Mouse (Mus musculus) layer of hippocampus, postnatal 10 days (tissue): ENCODE measurements around the gene Sema5b. TPM values are rescaled to one million over a fixed set of nuclear protein-coding genes. Genes with fewer than 3 reads are reported as not detected.
"Not testable (repeated sequence)": the region's sequence is repeated elsewhere in the genome, so short reads cannot be mapped to it uniquely, and the experiment has no call there.

ENCODE experiments used
- DNase-seq, 2 experiments: peaks; one replicate each; pipeline ENCODE4 v3.0.0; 2021; ENCODE audit warnings: low spot score in 2 of 2
- total RNA-seq, 2 experiments: library from RNA; stranded (reverse); gene quantifications; 2 replicates each; pipeline ENCODE4 v1.2.3; 2021

Gene Sema5b
- total RNA-seq, 2 experiments from 2014 or later, result 29.4 to 30.9 TPM

DNA sequence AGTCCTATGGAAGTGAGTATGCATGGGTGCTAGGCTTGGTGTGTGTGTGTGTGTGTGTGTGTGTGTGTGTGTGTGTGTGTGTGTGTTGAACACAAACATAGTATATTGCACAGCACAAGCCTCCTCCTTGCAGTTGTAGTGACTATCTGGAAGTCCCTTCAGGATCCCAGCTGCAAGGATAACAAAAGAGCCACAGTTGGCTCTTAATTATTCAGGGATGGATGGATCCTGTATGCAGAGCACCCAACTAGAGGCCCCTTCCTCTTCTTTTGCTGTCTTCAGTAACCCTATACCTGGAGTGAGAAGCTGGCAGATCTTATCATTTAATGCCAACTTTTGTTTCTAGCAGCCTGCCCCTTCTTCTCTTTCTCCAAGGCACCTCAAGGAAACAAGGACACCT lies 7.0 kb downstream of the Sema5b start:
- DNase-seq, result no peak

DNA sequence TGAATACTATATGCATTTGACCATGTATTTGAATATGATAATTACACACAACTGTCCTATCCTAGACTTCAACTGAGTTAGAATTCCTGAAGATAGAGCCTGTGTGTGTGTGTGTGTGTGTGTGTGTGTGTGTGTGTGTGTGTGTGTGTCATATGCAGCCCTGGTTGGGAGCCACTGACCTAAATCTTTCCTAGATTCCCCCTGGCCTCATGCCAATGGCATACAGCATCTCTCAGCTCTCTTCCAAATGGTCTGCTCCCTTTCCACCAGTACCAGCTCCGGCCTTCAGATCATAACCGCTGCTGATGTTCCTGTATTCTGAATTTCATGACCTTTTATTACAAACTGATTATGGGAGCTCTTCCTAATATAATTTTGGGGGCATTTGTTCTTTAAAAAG lies 8.4 kb downstream of the Sema5b start:
- no peak for DNase-seq

DNA sequence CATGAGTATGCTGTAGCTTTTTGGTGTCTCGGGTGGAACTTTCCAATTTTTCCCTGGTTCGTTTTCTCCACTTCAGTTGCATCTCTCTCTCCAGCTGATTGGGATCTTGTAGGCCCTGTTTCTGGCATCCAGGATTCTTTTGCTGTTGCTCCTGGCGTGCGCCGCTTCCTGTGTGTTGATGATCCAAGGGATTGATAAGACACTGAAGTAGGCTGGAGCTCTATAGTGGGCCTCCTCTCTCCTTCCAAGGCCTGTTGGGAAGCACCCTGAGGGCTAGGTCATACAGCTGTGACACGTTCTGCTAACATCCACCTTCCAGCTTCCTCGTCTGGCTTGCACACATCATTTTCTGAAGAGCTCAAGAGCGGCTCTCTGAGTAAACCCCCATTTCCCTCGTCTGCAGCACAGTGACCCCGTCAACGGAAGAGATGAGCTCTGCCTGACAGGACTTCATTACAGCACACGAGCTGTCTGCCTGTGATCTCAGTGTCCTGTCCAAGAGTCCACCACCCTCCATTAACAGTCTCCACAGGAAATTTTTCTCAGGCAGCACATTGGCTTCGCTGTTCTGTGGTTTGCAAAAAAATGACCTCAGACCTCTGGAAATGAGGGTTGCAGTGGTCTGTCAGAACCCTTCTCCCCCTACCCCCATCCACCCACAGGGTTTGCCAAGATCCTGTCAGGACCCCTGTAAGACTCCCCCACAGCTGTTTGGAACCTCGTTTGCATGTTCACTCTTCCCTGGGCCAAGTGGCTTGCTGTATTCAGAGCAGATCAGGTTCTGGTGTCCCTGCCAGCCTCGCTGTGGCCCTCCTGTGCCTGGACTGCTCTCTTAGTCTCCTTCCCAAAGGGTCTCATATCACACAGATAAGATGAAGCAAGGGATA lies 14.9 kb downstream of the Sema5b start:
- DNase-seq, result no peak

DNA sequence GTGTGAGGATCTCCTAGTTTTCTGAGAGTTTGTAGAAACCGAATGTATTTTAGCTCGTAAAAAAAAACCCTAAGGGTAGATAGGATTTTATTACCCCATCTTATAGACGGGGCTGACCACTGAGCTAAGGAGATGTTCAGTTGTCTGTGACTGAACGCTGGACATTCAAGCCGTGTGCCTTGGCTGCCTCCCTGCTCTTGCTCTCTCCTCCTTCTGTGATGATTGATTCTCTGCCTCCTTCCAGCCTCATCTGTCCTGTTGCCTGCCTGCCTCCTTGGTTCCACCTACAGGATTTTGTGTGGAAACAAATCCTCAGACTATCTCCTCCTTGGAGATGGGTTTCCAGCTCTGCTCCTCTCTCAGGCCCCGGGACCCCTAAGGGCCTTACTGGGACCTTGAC lies 16.1 kb downstream of the Sema5b start:
- no peak for DNase-seq

DNA sequence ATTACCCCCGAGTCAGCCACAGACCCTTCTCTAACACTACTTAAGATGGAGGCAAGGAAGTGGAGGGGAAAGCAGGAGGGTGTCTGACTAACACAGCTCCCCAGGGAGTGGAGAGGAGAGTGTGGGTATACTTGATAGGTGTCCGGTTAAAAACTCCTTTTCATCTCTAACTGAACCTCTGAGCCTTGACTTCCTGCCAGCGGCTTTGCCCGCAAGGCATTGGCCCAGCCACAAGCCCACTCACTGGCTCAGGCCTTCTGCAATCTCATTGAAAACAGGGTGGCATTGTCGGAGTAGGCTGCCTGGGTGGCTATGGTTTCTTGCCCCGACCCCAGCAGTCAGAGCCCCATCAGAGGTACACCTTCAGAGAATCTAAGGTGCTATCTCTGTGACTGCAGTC lies 20.6 kb downstream of the Sema5b start:
- DNase-seq, result no peak

DNA sequence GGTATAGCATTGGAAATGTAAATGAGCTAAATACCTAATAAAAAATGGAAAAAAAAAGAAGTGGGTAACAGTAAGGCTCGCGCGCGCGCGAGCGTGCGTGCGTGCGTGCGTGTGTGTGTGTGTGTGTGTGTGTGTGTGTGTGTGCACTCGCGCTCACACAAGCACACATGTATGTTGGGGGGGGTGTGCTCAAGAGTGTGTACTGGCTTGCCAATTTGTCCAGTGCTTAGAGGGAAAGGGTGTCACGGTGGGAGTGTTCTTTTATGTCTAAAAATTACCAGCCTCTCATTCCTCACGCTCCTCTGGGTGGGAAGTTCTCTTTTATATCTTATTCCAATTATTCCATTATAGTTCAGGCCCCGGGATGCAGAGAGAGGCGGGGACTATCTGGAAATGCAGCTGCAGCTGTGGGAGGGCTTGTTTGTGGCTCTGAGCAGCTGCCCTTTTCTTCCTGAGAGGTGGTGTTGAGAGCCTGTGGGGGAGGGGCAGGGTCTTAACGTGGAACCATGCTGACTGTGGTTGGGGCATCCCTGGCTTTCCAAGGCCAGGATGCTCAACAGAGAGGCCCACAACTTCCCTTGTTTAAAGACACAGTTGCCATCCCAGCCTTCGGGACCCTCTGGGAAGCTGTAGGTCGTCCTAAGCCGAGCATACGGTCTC lies 23.4 kb downstream of the Sema5b start:
- DNase-seq, result no peak

DNA sequence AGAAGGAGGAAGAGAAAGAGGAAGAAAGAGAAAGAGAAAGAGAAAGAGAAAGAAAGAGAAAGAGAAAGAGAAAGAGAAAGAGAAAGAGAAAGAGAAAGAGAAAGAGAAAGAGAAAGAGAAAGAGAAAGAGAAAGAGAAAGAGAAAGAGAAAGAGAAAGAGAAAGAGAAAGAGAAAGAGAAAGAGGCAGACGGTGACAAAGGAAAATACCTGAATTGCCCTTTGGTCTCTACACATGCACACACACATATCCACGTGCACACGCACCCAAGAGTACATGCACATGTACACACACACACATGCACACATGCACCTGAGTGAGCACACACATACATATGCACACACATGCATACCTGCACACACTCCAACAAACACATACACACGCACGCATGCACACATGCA lies 24.7 kb downstream of the Sema5b start:
- DNase-seq, result not testable (repeated sequence)

DNA sequence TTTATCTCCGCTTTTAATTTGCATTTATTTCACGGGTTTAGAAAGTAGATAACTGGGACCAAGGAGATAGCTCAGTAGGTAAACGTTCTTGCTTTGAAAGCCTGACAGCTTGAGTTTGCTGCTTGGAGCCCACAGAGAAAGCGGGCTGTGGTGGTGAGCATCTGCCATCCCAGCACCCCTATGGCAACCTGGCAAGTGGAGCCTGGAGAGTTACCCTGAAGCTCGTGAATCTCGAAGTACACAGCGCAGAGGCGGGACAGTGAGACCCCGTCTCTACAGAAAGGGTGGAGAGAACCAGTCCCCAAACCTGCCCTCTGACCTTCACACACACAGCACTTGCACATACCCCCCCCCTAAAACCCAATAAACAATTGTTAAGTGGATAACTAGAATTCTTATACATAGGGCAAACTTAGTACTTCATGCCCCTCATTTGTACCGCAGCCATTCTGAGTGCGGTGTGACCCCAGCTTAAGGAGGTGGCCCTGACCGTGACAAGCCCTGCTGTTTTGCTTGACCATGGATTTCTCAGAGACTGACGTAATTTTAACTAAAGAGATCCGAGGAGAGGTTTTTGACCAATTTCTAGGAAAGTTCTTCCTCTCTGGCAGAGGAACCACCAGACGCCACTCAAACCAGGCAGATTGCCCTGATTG lies 27.4 kb downstream of the Sema5b start:
- no peak for DNase-seq

DNA sequence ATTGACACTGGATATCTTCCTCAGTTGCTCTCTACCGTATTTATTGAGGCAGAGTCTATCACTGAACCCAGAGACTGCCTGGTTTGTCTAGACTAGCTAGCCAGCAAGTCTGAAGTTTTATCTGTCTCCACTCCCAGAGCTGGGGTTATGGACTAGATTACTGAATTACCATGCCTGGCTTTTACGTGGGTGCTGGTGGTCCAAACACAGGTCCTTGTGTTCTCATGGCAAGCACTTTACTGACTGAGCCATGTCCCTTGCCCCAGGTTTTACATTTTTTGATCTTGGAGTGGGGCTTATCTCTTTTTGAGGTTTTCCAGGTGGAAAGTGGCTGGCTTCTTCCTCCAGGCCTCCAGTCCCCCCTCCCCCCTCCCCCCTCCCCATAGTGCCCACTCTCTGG lies 28.4 kb downstream of the Sema5b start:
- DNase-seq, result no peak

DNA sequence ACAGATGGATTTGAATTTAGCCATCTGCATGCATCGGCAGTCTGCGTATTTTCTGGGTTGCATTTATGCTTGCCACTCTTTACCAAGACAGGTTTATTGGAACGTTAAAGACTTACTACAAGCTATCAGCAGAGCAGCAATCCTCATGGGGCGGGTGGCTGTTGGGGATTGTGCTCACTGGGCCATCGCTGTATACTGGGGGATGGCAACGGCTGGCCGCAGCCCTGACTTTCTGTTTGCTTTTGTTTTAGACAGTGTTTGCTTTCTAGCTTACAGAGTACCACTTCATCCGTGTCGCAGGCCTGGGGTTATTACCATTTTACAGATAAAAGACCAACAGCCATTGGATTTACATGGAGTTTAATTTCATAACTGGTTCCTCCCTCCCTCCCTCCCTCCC lies 28.8 kb downstream of the Sema5b start:
- no peak for DNase-seq

DNA sequence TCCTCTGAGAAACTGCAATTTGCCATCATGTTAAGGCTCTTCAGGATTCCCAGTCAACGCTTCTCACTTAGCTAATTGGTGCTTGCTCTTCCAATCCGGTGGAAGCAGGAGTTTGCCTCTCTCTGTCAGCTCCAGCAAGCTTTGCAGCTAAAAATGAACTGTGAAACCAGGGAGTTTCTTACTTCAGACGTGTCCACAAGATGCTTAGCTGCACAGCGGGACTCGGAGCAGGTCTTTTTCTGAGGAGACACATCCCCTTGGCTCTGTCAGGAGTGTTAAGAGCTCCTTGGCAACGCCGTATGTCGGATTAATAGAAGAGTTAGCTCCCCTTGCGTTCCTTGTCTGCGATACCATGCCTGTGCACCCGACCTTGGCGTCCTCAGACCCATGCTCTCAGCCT lies 29.7 kb downstream of the Sema5b start:
- DNase-seq, result no peak

DNA sequence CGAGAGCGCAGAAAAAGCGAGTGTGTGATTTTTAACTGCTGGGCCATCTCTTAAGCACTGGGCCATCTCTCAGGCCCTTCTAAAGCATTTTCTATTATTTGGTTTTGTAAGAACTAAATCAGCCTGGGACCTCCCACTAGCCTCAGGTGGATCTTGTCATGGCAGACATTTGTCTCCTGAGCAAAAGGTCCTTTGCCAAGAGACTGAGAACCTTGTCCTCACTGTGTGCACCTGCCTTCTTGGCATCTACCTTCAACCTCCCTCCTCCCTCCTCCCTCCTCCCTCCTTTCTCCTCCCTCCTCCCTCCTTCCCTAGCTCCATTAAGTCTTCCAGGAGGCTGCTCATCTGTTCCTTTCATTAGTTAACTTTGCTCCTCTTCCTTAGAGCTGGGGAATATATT lies 32.6 kb downstream of the Sema5b start:
- no peak for DNase-seq

DNA sequence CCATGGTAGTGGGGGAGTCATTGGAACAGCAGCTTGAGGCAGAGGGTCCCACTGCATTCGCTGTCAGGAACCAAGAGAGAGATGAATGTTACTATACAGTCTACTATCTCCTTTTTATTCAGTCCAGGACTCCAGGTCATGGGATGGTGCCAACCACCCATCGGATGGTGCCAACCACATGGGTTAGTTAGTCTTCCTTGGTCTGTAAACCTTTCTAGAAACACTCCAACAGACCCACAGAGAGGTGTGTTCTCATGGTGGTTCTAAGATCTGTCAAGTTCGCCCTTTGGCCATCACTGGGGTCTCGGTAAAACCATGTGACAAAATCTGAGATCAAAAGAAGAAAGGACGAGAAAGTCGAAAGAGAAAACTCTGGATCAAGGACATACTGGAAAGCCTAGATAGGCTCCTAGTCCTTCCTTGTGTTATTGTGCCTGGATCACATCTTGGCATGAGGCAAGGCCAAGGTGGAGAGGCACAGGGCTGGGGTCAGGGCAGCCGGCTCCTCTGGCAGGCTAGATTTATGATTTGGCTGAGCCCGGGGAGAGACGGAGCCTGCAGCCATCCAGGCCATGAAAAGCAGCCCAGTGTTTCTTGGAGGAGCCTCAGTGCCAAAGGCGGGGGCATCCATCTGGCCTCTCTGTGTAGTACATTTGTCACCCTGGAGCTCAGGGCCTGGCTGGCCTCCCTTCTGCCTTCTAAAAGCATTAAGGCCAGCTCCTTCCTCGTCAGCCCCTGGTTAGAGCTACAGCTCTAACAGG lies 36.4 kb downstream of the Sema5b start:
- DNase-seq, result peak; percentile 31 to 53

DNA sequence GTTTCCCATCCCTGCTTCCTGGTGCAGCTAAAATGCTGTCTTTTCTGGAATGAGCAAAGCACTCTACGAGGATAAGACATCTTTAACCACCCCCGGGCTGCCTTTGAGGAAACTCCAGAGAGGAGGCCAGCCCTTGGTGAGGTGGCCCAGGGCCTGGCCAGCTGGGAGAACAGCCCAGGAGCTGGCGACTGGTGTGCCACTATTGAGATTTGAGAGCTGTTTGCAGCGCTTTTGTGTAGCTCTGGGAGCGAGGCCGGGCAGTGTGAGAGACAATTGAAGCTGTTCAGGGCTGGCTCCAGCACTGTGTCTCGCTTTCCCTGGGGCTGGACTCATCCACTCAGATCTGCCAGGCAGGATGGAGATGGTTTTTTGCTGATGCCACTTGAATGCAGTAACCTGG lies 40.4 kb downstream of the Sema5b start:
- peak; percentile 59 to 72 for DNase-seq

DNA sequence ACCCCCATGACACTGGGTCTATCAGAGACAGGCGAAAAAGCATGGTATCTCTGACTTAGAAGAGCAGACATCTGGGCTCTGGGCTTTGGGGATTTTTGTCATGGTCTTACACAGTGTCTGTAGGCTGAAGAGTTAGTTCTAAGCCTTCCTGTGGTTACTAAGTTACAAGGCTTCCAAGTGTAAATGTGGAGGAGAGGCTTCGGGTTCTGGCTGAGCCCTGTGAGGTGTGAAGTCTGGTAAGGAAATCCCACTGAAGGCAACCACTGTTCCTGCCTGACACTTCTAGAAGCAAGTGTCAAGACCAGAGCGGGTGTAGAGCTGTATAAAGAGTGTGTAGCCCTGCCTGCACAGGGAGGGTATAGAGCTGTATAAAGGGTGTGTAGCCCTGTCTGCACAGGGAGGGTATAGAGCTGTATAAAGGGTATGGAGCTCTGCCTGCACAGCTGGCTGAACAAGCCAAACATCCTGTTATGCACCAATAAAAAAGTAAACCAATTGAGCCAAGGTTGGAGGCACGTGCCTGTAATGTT lies 42.7 kb downstream of the Sema5b start:
- DNase-seq, result no peak

DNA sequence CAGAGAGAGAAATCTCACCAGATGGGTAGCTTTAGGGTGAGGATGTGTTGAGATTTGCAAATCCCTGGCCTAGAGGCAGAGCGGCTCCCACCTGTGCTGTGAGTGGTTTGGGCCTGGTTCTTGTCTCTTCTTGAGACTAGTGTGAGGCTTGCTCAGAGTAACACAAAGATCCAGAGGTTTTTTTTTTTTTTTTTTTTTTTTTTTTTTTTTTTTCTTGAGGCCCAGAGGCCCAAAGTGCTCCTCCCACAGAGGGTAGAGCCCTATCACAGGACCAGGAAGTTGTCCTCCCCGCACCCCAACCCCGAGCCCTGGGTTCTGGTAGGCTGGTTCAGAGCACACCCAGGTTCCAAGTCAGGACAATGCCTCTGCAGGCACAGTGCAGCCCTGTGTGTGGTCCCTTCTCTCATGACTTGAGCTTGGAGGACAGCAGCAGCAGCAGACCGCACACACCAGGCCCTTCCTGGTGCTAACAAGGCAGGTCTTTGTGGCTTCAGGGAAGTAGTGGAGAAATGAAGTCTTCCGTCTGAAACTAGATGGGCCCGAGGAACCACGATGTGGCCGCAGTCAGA lies 44.3 kb downstream of the Sema5b start:
- no peak for DNase-seq

DNA sequence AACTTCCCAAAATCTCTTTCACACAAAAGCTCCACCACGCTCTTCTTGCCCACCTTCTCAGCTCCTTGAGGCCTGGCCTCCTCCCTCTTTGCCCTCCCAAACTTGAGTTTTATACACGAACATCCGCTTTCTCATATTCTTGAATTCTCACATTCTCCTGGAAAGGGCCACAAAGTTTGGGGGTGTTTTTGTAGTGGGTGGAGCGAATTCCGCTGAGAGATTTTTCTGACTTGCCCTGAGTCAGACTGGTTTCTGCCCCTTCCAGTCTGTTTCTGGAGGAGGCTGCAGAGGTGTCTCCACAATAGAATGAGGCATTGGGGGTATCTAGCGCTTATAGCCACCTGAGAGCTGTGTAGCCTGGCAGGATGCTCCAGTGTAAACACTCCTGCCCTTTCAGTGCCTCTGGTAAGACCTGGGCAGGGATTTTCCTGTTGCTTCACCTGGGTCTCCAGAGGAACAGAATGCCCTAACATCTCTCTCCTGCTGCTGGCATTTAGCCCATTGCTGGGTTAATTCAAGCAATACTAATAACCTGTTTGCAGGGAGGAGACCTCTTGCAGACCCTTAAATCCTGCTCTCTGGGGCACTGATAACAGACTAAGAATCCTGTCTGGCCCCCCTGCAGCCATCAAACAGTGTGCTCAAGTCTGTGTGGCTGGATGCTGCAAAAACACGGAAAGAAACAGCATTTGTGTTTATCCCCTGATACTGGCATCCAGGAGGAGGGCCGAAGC lies 46.3 kb downstream of the Sema5b start:
- DNase-seq, result no peak

DNA sequence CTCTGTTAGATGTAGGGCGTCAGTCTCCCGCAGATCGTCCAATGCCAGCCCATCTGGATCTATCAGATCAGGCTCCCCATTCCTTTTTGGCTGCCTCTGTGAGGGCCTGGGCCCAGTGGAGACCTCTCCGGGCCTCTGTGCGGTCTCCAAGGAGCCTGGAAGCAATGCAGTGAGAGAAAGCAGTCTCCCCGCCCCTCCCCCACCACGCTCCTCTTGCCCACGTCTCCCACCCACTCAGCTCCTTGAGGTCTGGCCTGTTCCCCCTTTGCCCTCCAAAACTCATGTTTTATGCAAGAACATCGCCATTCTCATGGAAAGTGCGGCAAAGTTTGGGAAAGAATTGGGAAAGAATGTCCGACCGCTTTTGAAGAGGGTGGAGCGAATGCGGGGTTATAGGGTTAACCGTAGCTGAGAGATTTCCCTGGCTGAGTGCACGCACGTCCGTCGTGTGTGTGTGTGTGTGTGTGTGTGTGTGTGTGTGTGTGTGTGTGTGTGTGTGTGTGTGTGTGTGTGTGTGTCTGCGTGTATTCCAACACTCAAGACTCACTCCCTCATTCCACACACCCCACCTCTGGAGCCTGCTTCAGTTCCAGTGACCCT lies 47.0 kb downstream of the Sema5b start:
- no peak for DNase-seq

DNA sequence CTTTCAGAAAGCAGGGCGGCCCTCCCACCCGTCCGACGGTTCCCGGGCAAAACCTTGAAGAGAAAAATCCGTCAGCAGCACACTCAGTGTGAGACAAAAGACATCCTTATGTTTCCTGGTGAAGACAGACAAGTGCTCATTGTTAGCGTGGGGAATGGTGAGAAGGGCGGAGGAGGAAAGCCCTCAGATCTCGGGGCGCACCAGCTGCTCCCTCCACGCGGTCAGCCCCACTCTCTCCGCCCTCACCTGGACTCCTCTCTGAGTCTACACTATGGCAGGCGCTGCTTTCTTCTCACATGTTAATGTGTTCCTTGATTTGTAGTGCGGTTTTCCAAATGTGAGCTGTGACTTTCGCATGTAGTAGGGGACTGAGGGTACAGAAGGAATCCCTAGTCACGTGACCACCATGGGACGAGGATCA lies 47.8 kb downstream of the Sema5b start:
- DNase-seq, result no peak

DNA sequence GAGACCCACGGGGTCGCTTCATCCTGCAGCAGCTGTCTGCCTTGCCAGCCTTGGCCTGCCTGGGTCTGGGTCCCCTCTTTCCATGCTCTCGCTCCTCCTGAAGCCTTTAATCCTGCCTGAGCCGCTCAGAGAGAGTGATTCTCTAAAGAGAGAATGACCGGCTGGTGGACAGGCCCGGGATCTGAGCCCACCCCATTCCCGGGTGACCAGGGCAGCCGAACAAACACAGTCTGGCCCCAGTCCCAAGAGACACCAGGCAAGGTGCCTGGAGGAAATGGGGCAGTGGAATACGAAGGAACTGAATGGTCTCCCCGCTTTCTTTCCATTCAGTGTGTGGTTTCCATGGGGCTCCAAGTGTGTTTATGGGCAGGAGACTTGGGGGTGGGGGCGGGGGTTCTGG lies 50.8 kb downstream of the Sema5b start:
- peak; percentile 64 to 76 for DNase-seq
